Mouse (Mus musculus) v-Abl transformed pro-B cells (cell line): ENCODE results near the gene Chat.

Source experiments
- in situ Hi-C, 2 experiments: fragments of 400-800 bp; cut with MboI; formaldehyde crosslinking; loops; one replicate each; pipeline ENCODE4 v1.15.1; 2025; ENCODE audit not compliant: unreplicated experiment in 2 of 2

The Chat gene

GRCm38 (mm10) chr14:32364359-32364758 is 101.4 kb downstream of the Chat start:
- in situ Hi-C loops: no loop called here
